Mouse (Mus musculus) stomach, postnatal 0 days (tissue): Measurements from ENCODE around the gene Fcgr3. TPM values are rescaled to one million over a fixed set of nuclear protein-coding genes. Genes with fewer than 3 reads are reported as not detected.
"Not testable (repeated sequence)": the region's sequence is repeated elsewhere in the genome, so short reads cannot be mapped to it uniquely, and the experiment has no call there.

ENCODE experiments used
- ATAC-seq: fragments of 200-750 bp; cut with Nextera tagmentation; 2 replicates; pipeline ENCODE4 v1.8.0; 2017; ENCODE audit not compliant: low FRiP score, low TSS enrichment
- DNase-seq: peaks from one replicate; pipeline ENCODE4 v3.0.0-alpha.2; 2016; ENCODE audit warnings: low spot score
- H3K27ac ChIP-seq: fragments of 300-500 bp; sonication (generic); replicated peaks from 2 replicates; pipeline ENCODE4 v1.5.1; 2014; ENCODE audit warnings: mild to moderate bottlenecking, control low read depth
- H3K27me3 ChIP-seq: fragments of 300-500 bp; sonication (generic); 2 replicates; pipeline ENCODE4 v1.6.1; 2014; ENCODE audit warnings: low read length; ENCODE audit not compliant: control insufficient read depth, insufficient read depth
- H3K36me3 ChIP-seq: fragments of 300-500 bp; sonication (generic); 2 replicates; pipeline ENCODE4 v1.6.1; 2014; ENCODE audit warnings: low read length, mixed read lengths; ENCODE audit not compliant: control insufficient read depth, insufficient read depth
- H3K4me1 ChIP-seq: fragments of 300-500 bp; sonication (generic); replicated peaks from 2 replicates; pipeline ENCODE4 v1.6.1; 2014; ENCODE audit warnings: antibody characterized with exemption; ENCODE audit not compliant: control insufficient read depth, insufficient read depth
- H3K4me2 ChIP-seq: fragments of 300-500 bp; sonication (generic); replicated peaks from 2 replicates; pipeline ENCODE4 v1.6.1; 2014; ENCODE audit warnings: low read depth, mild to moderate bottlenecking, control low read depth, moderate library complexity
- H3K4me3 ChIP-seq: fragments of 300-500 bp; sonication (generic); 2 replicates; pipeline ENCODE4 v1.5.1; 2014; ENCODE audit warnings: low read depth, low read length, control low read depth
- H3K9ac ChIP-seq: fragments of 300-500 bp; sonication (generic); 2 replicates; pipeline ENCODE4 v1.6.1; 2014; ENCODE audit warnings: mild to moderate bottlenecking, low read length, control low read depth, mixed read lengths
- H3K9me3 ChIP-seq: fragments of 300-500 bp; sonication (generic); 2 replicates; pipeline ENCODE4 v1.6.1; 2016; ENCODE audit warnings: low read length; ENCODE audit not compliant: control insufficient read depth
- CTCF ChIP-seq: IDR thresholded peaks from 2 replicates; pipeline ENCODE4 v1.5.1; 2016; ENCODE audit warnings: antibody characterized with exemption, low read depth, mild to moderate bottlenecking, moderate library complexity
- WGBS: fragments of 180-500 bp; shearing (Covaris S2); extraction: QIAGEN DNeasy Blood & Tissue Kit; methylation state at CpG from one replicate; pipeline ENCODE4 v1.1.7; 2014; 5-methylcytosine and 5-hydroxymethylcytosine counted together
- polyA plus RNA-seq: library from polyadenylated mRNA; unstranded; fragments of >200 nt; fragmentation: Nextera tagmentation; extraction: Ambion mirVana; gene quantifications from 2 replicates; pipeline ENCODE4 v1.2.1, GENCODE M21; 2015

The Fcgr3 gene
- polyA plus RNA-seq, 1 experiment from 2014 or later, result 17.9 TPM

GRCm38 (mm10) chr1:171078419-171078818, 13.7 kb upstream of the Fcgr3 start:
- DNase-seq, H3K4me1 ChIP-seq, H3K27ac ChIP-seq, H3K4me3 ChIP-seq, H3K9ac ChIP-seq, H3K4me2 ChIP-seq, H3K27me3 ChIP-seq, H3K36me3 ChIP-seq, H3K9me3 ChIP-seq, ATAC-seq: not testable (repeated sequence)
- 21% methylated on average over 12 of the region's 12 CpGs for WGBS

GRCm38 (mm10) chr1:171077955-171078354, 13.2 kb upstream of the Fcgr3 start:
- H3K27me3 ChIP-seq, H3K27ac ChIP-seq, H3K4me3 ChIP-seq, H3K4me1 ChIP-seq, H3K36me3 ChIP-seq, H3K9ac ChIP-seq, H3K9me3 ChIP-seq, DNase-seq, H3K4me2 ChIP-seq: not testable (repeated sequence)
- 2% methylated on average over 16 of the region's 27 CpGs for WGBS
- peak; percentile 16; the same call in 1 of the 2 replicates for TF ChIP-seq CTCF
- peak; percentile 44 for ATAC-seq

GRCm38 (mm10) chr1:171077192-171077591, 12.5 kb upstream of the Fcgr3 start:
- H3K27ac ChIP-seq, result not testable (repeated sequence)

GRCm38 (mm10) chr1:171076176-171076575, 11.4 kb upstream of the Fcgr3 start:
- ATAC-seq, H3K4me2 ChIP-seq, H3K27me3 ChIP-seq, H3K27ac ChIP-seq, H3K9me3 ChIP-seq, H3K36me3 ChIP-seq, H3K4me3 ChIP-seq, DNase-seq, H3K9ac ChIP-seq, H3K4me1 ChIP-seq: not testable (repeated sequence)
- WGBS, result 64% methylated on average over 2 of the region's 5 CpGs

More at GRCm38 (mm10) chr1:171077192-171077591, 12.5 kb upstream of the Fcgr3 start:
- ATAC-seq, H3K4me2 ChIP-seq, H3K4me1 ChIP-seq, H3K4me3 ChIP-seq, H3K9me3 ChIP-seq, H3K9ac ChIP-seq, DNase-seq, H3K27me3 ChIP-seq, H3K36me3 ChIP-seq: not testable (repeated sequence)
- WGBS, result 44% methylated on average over 5 of the region's 5 CpGs

GRCm38 (mm10) chr1:171074283-171074682, 9.5 kb upstream of the Fcgr3 start:
- not testable (repeated sequence) for H3K9me3 ChIP-seq, H3K4me1 ChIP-seq, H3K27me3 ChIP-seq, H3K9ac ChIP-seq, H3K4me3 ChIP-seq, H3K36me3 ChIP-seq, H3K4me2 ChIP-seq, H3K27ac ChIP-seq
- WGBS, result 34% methylated on average over 4 of the region's 10 CpGs
- ATAC-seq (peak; percentile 9; the same call in 1 of the 2 replicates), DNase-seq (peak; percentile 26)

- H3K27ac ChIP-seq, DNase-seq, H3K9me3 ChIP-seq, H3K27me3 ChIP-seq, H3K9ac ChIP-seq, H3K4me3 ChIP-seq, H3K4me1 ChIP-seq, H3K4me2 ChIP-seq, H3K36me3 ChIP-seq: not testable (repeated sequence)
- WGBS, result no CpG with 5 or more reads among the region's 45 CpGs
- peak; percentile 49 for ATAC-seq
Measured at GRCm38 (mm10) chr1:171072217-171072616, 7.5 kb upstream of the Fcgr3 start.

GRCm38 (mm10) chr1:171071726-171072125, 7.0 kb upstream of the Fcgr3 start:
- H3K4me1 ChIP-seq, H3K27ac ChIP-seq, H3K27me3 ChIP-seq, H3K4me2 ChIP-seq, H3K36me3 ChIP-seq, H3K9ac ChIP-seq, DNase-seq, H3K4me3 ChIP-seq, H3K9me3 ChIP-seq: not testable (repeated sequence)
- no CpG with 5 or more reads among the region's 35 CpGs for WGBS
- ATAC-seq, result peak; percentile 65

- ATAC-seq, H3K4me2 ChIP-seq, H3K27me3 ChIP-seq, H3K4me1 ChIP-seq, H3K36me3 ChIP-seq, H3K9me3 ChIP-seq, H3K4me3 ChIP-seq, DNase-seq, H3K9ac ChIP-seq, H3K27ac ChIP-seq: not testable (repeated sequence)
- 21% methylated on average over 11 of the region's 16 CpGs for WGBS
Measured at GRCm38 (mm10) chr1:171070879-171071278, 6.1 kb upstream of the Fcgr3 start.

- not testable (repeated sequence) for ATAC-seq, H3K4me1 ChIP-seq, H3K9ac ChIP-seq, H3K4me3 ChIP-seq, H3K36me3 ChIP-seq, H3K9me3 ChIP-seq, H3K4me2 ChIP-seq, H3K27me3 ChIP-seq, H3K27ac ChIP-seq
- WGBS, result 57% methylated on average over 3 of the region's 3 CpGs
- DNase-seq, result peak; percentile 33
Measured at GRCm38 (mm10) chr1:171069508-171069907, 4.8 kb upstream of the Fcgr3 start.
